Mouse (Mus musculus): ENCODE measurements around the gene Extl1. TPM values are rescaled to one million over a fixed set of nuclear protein-coding genes. Genes with fewer than 3 reads are reported as not detected.

Extl1 gene
- polyA plus RNA-seq, 1 experiment from 2014 or later: 2.8 TPM

DNA sequence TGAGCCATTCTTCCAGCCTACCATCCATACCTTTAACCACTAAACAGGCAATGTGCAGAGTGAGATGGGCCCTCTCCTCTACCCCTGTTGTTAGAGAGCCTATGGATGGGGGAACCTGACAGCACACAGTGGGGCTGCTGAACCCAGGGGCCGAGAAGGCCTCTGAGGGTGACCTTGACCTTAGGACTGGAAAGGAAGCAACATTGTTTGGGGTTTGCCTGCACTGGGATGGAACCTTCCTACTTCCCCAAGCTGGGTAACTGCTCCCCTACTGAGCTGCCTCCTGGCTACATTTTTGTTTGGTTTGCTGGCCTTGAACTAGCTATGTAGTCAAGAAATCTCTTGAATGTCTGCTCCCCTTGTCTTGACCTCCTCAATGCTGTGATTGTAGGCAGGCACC is 9.3 kb downstream of the Extl1 start:
- Histone ChIP-seq H3K4me2 (ENCODE audit: low read depth, low read length) (no peak overlapping the region), H3K9ac (ENCODE audit: low read length) (no peak overlapping the region), H3K9me3 (replicated peaks; ENCODE audit: control insufficient read depth, low read length) (no peaks in the 10 kb centered on the region), H3K27me3 (ENCODE audit: control insufficient read depth, insufficient read depth, low read length) (peaks cover 18% of the 10 kb centered on the region), H3K36me3 (ENCODE audit: control insufficient read depth, insufficient read depth) (no peaks in the 10 kb centered on the region), H3K27ac (ENCODE audit: low read length) (no peak overlapping the region), H3K4me3 (ENCODE audit: low read length) (no peak overlapping the region), H3K4me1 (ENCODE audit: control insufficient read depth, insufficient read depth, low read length) (peaks cover 17% of the 10 kb centered on the region)
- 41% methylated on average over 1 of the region's 1 CpGs for WGBS
- no peak for ATAC-seq (replicated peaks; ENCODE audit: extremely low read depth, insufficient read depth, low FRiP score)

DNA sequence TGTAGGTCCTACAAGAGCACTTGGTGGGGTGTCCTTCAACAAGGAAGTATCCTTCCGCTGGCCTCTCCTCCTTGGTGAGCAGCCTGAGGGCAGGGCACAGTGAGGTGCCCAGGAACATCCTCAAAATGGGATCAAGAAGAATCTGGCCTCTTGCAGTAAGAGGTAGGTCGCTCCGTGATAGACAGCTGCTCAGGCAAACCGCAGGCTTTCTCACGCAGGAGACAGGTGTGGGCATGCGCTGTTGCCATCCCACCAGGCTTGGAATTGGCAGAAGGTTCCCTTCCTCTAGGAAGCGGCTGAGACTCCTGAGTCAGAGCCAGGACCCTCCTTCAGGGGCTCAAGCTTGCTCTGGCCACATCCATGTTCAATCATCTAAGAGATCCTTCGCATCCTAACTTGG is 10.4 kb downstream of the Extl1 start:
- no peak overlapping the region for H3K9ac ChIP-seq (ENCODE audit: low read length)
- no peak overlapping the region for H3K4me2 ChIP-seq (ENCODE audit: low read depth, low read length)
- ATAC-seq (replicated peaks; ENCODE audit: extremely low read depth, insufficient read depth, low FRiP score): no peak
- no peaks in the 10 kb centered on the region for H3K36me3 ChIP-seq (ENCODE audit: control insufficient read depth, insufficient read depth)
- no peak overlapping the region for H3K27ac ChIP-seq (ENCODE audit: low read length)
- H3K27me3 ChIP-seq (ENCODE audit: control insufficient read depth, insufficient read depth, low read length): peaks cover 18% of the 10 kb centered on the region
- H3K4me3 ChIP-seq (ENCODE audit: low read length): no peak overlapping the region
- WGBS: 83% methylated on average over 8 of the region's 8 CpGs
- peaks cover 17% of the 10 kb centered on the region for H3K4me1 ChIP-seq (ENCODE audit: control insufficient read depth, insufficient read depth, low read length)
- no peaks in the 10 kb centered on the region for H3K9me3 ChIP-seq (replicated peaks; ENCODE audit: control insufficient read depth, low read length)

DNA sequence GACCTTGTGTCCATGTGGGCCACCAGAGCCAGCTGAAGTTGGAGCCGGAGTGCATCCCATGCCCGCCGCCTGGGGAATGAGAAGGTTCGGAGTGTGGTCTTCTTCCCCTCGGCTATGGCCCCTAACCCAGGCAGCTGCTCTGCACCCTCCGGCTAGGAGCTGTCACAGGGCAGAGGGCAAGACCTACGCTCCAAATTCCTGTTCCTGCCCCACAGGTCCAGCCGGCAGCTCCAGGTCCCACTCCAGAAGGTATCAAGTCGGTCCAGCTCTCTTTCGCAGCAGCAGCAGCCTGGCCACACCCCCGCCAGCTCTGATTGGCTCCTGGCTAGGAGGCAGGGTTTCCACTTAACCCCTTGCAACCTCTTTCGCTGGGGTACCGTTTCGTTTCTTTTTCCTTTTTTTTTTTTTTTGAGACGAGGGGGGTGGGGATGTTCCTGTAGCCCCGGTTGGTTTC is 11.3 kb downstream of the Extl1 start:
- Histone ChIP-seq H3K27me3 (ENCODE audit: control insufficient read depth, insufficient read depth, low read length) (peaks cover 18% of the 10 kb centered on the region), H3K9me3 (replicated peaks; ENCODE audit: control insufficient read depth, low read length) (no peaks in the 10 kb centered on the region), H3K27ac (ENCODE audit: low read length) (no peak overlapping the region), H3K36me3 (ENCODE audit: control insufficient read depth, insufficient read depth) (no peaks in the 10 kb centered on the region), H3K4me1 (ENCODE audit: control insufficient read depth, insufficient read depth, low read length) (peaks cover 17% of the 10 kb centered on the region), H3K4me2 (ENCODE audit: low read depth, low read length) (peak overlapping the region; percentile 93), H3K9ac (ENCODE audit: low read length) (peak overlapping the region; percentile 66), H3K4me3 (ENCODE audit: low read length) (peak overlapping the region; percentile 62)
- under 1% methylated on average over 16 of the region's 16 CpGs for WGBS
- peak; percentile 56 for ATAC-seq (replicated peaks; ENCODE audit: extremely low read depth, insufficient read depth, low FRiP score)

DNA sequence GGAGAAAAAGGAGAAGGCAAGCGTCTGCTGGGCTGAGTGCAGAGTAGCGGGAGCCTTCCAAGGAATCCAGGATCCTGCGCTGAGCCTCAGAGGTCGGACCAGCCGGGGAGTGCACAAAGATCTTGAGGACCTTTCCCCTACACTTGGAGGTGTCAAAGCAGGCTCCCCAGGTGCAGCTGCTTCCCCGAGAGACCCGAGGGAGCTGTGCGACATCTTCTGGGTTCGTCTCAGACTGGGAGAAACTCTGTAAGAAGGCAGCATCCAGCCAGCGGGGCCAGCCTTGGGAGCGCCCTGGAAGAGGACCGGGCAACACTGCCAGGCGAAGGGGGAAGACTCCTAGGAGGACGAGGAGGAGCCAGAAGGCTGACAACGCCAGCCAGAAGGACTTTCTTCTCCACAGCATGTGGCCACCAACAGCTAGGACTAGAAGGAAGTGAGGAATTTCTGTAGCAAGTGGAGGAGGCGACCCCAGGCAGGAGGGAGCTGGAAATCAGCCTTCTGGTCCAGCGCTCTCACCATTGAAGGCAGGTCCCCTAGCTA is 12.3 kb downstream of the Extl1 start:
- Histone ChIP-seq H3K9me3 (replicated peaks; ENCODE audit: control insufficient read depth, low read length) (no peaks in the 10 kb centered on the region), H3K27me3 (ENCODE audit: control insufficient read depth, insufficient read depth, low read length) (peaks cover 18% of the 10 kb centered on the region), H3K36me3 (ENCODE audit: control insufficient read depth, insufficient read depth) (no peaks in the 10 kb centered on the region), H3K4me1 (ENCODE audit: control insufficient read depth, insufficient read depth, low read length) (peaks cover 17% of the 10 kb centered on the region), H3K4me3 (ENCODE audit: low read length) (peak overlapping the region; percentile 62), H3K27ac (ENCODE audit: low read length) (no peak overlapping the region), H3K9ac (ENCODE audit: low read length) (peak overlapping the region; percentile 60), H3K4me2 (ENCODE audit: low read depth, low read length) (peak overlapping the region; percentile 93)
- no peak for ATAC-seq (replicated peaks; ENCODE audit: extremely low read depth, insufficient read depth, low FRiP score)
- 2% methylated on average over 17 of the region's 17 CpGs for WGBS

DNA sequence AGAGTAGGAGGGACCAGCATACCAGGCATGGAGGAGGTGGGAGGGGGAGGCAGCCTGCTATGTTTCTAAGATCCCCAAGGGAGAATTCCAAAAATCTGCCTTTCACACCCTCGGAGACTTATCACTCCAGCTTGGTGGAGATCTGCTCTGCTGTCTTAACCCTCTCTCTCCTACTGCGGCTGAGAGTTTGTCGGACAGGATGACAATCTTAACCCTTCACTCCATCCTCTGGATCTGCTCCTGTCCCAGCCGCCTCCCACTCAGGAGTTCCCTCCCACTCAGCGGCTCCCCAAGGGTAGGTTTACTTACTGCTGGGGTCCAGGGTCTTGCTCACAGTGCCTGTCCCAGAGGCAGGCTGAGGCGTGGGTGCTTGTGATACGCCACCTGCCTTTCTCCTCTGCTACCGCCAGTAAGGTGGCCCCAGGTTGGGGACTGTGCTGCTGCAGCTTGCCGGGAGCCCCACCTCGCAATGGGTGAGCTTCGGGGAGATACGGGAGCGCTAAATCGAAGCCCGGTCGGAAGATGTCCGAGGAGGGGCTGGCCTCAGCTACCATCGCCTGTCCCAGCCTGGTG is 12.9 kb downstream of the Extl1 start:
- Histone ChIP-seq H3K27ac (ENCODE audit: low read length) (no peak overlapping the region), H3K9me3 (replicated peaks; ENCODE audit: control insufficient read depth, low read length) (no peaks in the 10 kb centered on the region), H3K4me1 (ENCODE audit: control insufficient read depth, insufficient read depth, low read length) (peaks cover 17% of the 10 kb centered on the region), H3K27me3 (ENCODE audit: control insufficient read depth, insufficient read depth, low read length) (peaks cover 18% of the 10 kb centered on the region), H3K4me3 (ENCODE audit: low read length) (peak overlapping the region; percentile 62), H3K4me2 (ENCODE audit: low read depth, low read length) (peak overlapping the region; percentile 93), H3K9ac (ENCODE audit: low read length) (peak overlapping the region; percentile 60), H3K36me3 (ENCODE audit: control insufficient read depth, insufficient read depth) (no peaks in the 10 kb centered on the region)
- WGBS: 2% methylated on average over 18 of the region's 18 CpGs
- 0 out of 2 replicates have a peak, but pooled peaks have one; percentile 20 for ATAC-seq (replicated peaks; ENCODE audit: extremely low read depth, insufficient read depth, low FRiP score)

DNA sequence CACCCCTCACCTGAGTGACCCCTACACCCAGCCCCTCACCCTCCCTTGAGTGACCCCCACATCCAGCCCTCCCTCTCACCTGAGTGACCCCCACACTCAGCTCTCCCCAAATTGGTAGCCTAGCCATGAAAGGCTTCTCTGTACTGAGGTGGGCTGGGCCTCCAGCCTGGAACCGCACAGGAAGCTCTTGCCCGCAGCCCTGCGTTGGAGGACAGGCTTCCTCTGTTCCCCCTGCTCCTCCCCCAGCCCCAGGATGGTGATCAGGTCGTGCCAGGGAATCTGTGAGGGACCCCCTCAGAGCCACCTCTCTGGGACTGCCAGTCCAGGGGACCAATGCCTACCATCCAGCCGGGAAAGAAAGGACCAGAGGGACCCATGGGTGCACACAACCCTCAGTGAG is 18.4 kb downstream of the Extl1 start:
- WGBS: 35% methylated on average over 5 of the region's 5 CpGs
- Histone ChIP-seq H3K27ac (ENCODE audit: low read length) (no peak overlapping the region), H3K9ac (ENCODE audit: low read length) (no peak overlapping the region), H3K27me3 (ENCODE audit: control insufficient read depth, insufficient read depth, low read length) (peaks cover 6% of the 10 kb centered on the region), H3K4me1 (ENCODE audit: control insufficient read depth, insufficient read depth, low read length) (peaks cover 16% of the 10 kb centered on the region), H3K36me3 (ENCODE audit: control insufficient read depth, insufficient read depth) (no peaks in the 10 kb centered on the region), H3K4me3 (ENCODE audit: low read length) (no peak overlapping the region), H3K4me2 (ENCODE audit: low read depth, low read length) (no peak overlapping the region), H3K9me3 (replicated peaks; ENCODE audit: control insufficient read depth, low read length) (no peaks in the 10 kb centered on the region)
- no peak for ATAC-seq (replicated peaks; ENCODE audit: extremely low read depth, insufficient read depth, low FRiP score)

DNA sequence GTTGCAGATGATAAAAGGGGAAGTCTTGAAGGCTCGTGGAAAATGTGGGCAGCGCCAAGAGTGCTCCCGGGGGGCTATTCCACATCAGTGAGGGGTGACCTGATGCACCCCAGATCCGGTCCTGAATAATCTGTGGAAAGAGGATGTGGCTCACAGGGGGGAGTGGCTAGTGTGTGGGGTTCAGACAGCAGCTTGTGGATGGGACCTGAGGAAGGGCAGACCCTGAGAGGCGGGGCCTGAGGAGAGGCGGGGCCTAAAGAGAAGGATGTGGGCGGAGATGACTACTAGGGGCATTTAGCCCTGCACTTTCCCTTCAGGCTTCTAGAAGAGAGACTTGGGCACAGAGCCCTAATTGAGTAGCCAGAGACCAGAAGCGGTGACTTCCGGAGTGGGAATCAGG is 21.1 kb downstream of the Extl1 start:
- Histone ChIP-seq H3K27me3 (ENCODE audit: control insufficient read depth, insufficient read depth, low read length) (peaks cover 5% of the 10 kb centered on the region; the same call in 1 of the 2 replicates), H3K4me2 (ENCODE audit: low read depth, low read length) (peak overlapping the region; percentile 16; the same call in 1 of the 2 replicates), H3K9me3 (replicated peaks; ENCODE audit: control insufficient read depth, low read length) (no peaks in the 10 kb centered on the region), H3K9ac (ENCODE audit: low read length) (no peak overlapping the region), H3K27ac (ENCODE audit: low read length) (0 out of 2 replicates have a peak overlapping the region, but pooled peaks have one; percentile 24), H3K36me3 (ENCODE audit: control insufficient read depth, insufficient read depth) (no peaks in the 10 kb centered on the region), H3K4me1 (ENCODE audit: control insufficient read depth, insufficient read depth, low read length) (peaks cover 16% of the 10 kb centered on the region), H3K4me3 (ENCODE audit: low read length) (no peak overlapping the region)
- ATAC-seq (replicated peaks; ENCODE audit: extremely low read depth, insufficient read depth, low FRiP score): peak; percentile 23; the same call in 1 of the 2 replicates
- 31% methylated on average over 9 of the region's 9 CpGs for WGBS

DNA sequence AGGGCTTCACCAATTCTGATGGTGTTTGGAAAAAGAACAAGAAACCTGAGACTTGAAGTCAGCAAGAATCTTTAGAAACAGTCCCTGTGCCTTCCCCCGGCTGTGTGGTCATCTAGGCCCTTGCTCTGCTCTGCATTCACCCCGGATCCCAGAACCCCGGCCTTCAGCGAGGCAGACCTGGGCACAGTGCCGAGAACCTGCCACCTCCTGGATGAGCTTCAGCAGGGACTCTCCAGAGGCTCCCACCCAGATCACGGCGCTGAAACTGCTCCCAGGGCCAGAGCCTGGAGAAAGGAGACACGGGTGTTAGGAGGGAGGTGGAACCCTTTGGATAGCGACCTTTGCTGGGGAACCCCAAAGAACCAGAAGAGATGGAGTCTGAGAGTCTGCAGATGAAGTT is 21.5 kb downstream of the Extl1 start:
- no peaks in the 10 kb centered on the region for H3K9me3 ChIP-seq (replicated peaks; ENCODE audit: control insufficient read depth, low read length)
- WGBS: 43% methylated on average over 9 of the region's 9 CpGs
- H3K4me2 ChIP-seq (ENCODE audit: low read depth, low read length): no peak overlapping the region
- H3K9ac ChIP-seq (ENCODE audit: low read length): no peak overlapping the region
- peaks cover 5% of the 10 kb centered on the region; the same call in 1 of the 2 replicates for H3K27me3 ChIP-seq (ENCODE audit: control insufficient read depth, insufficient read depth, low read length)
- peaks cover 17% of the 10 kb centered on the region for H3K4me1 ChIP-seq (ENCODE audit: control insufficient read depth, insufficient read depth, low read length)
- H3K4me3 ChIP-seq (ENCODE audit: low read length): no peak overlapping the region
- H3K36me3 ChIP-seq (ENCODE audit: control insufficient read depth, insufficient read depth): no peaks in the 10 kb centered on the region
- 0 out of 2 replicates have a peak overlapping the region, but pooled peaks have one; percentile 24 for H3K27ac ChIP-seq (ENCODE audit: low read length)
- ATAC-seq (replicated peaks; ENCODE audit: extremely low read depth, insufficient read depth, low FRiP score): 0 out of 2 replicates have a peak, but pooled peaks have one; percentile 15

DNA sequence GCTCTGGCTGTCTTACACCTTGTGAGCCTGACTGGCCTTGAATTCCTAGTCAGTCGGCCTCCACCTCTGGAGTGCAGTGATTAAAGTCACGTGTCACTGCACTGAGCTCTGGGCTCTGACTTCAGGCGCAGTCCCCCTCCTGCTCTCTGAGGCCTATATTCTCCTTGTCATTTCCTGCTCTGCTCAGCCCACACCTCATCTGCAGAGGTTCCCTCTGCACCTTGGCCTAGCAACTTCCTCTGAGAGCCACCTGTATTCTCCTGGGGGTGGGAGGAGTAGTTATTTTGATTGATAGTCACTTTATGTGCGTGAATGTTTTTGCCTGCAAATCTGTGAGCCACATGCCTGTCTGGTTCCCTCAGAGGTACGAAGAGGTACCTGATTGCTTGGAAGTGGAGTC is 22.4 kb downstream of the Extl1 start:
- 24% methylated on average over 5 of the region's 5 CpGs for WGBS

More for the DNA sequence above, 22.4 kb downstream of the Extl1 start:
- Histone ChIP-seq H3K4me2 (ENCODE audit: low read depth, low read length) (no peak overlapping the region), H3K9ac (ENCODE audit: low read length) (no peak overlapping the region), H3K4me1 (ENCODE audit: control insufficient read depth, insufficient read depth, low read length) (peaks cover 25% of the 10 kb centered on the region), H3K27ac (ENCODE audit: low read length) (peak overlapping the region; percentile 63), H3K27me3 (ENCODE audit: control insufficient read depth, insufficient read depth, low read length) (peaks cover 5% of the 10 kb centered on the region; the same call in 1 of the 2 replicates), H3K9me3 (replicated peaks; ENCODE audit: control insufficient read depth, low read length) (no peaks in the 10 kb centered on the region), H3K36me3 (ENCODE audit: control insufficient read depth, insufficient read depth) (no peaks in the 10 kb centered on the region), H3K4me3 (ENCODE audit: low read length) (no peak overlapping the region)
- ATAC-seq (replicated peaks; ENCODE audit: extremely low read depth, insufficient read depth, low FRiP score): 0 out of 2 replicates have a peak, but pooled peaks have one; percentile 53
